Mouse (Mus musculus) cortical plate, adult 2 months (tissue): Measurements from ENCODE around the gene Ezh1. TPM values are rescaled to one million over a fixed set of nuclear protein-coding genes. Genes with fewer than 3 reads are reported as not detected.

Experiments used
- H3K27ac ChIP-seq: fragments of 200-500 bp; 2 replicates; pipeline ENCODE4 v1.5.1; 2012; ENCODE audit warnings: low read length, control low read depth, inconsistent platforms; ENCODE audit not compliant: insufficient read depth
- H3K4me1 ChIP-seq: fragments of 200-500 bp; 2 replicates; pipeline ENCODE4 v1.6.1; 2011; ENCODE audit warnings: low read length; ENCODE audit not compliant: control insufficient read depth, insufficient read depth
- H3K4me3 ChIP-seq: fragments of 200-500 bp; 2 replicates; pipeline ENCODE4 v1.5.1; 2011; ENCODE audit warnings: mild to moderate bottlenecking, low read length, control low read depth; ENCODE audit not compliant: insufficient read depth
- CTCF ChIP-seq: fragments of 200-500 bp; IDR thresholded peaks from 2 replicates; pipeline ENCODE4 v1.5.1; 2011; ENCODE audit warnings: mild to moderate bottlenecking, control low read depth, low read length; ENCODE audit not compliant: insufficient read depth; ENCODE audit errors: extremely low read depth
- POLR2A ChIP-seq: fragments of 200-500 bp; IDR thresholded peaks from 2 replicates; pipeline ENCODE4 v1.6.1; 2011; ENCODE audit warnings: mild to moderate bottlenecking, low read length, control low read depth; ENCODE audit not compliant: insufficient read depth; ENCODE audit errors: extremely low read depth
- polyA plus RNA-seq: library from polyadenylated mRNA; depleted of rRNA; stranded (reverse); fragments of >200 nt; gene quantifications from 2 replicates; pipeline ENCODE4 v1.2.3, GENCODE M21; 2012

Gene Ezh1
- polyA plus RNA-seq, 1 experiment: 51.9 TPM

GRCm38 (mm10) chr11:101175636-101176116 lies 50.6 kb downstream of the Ezh1 start:
- Histone ChIP-seq H3K27ac (peak overlapping the region; percentile 82), H3K4me3 (peak overlapping the region; percentile 77), H3K4me1 (peaks cover 5% of the 10 kb centered on the region)
- TF ChIP-seq CTCF (no peak), POLR2A (no peak)

- Histone ChIP-seq H3K27ac (peak within 1 kb of the TSS; percentile 82), H3K4me3 (peak within 1 kb of the TSS; percentile 77), H3K4me1 (peaks cover 5% of the 10 kb centered on the region)
- peak; percentile 24; the same call in 1 of the 2 replicates for TF ChIP-seq CTCF
- TF ChIP-seq POLR2A: no peak
Observed at GRCm38 (mm10) chr11:101174851-101175628, 51.2 kb downstream of the Ezh1 start, which contains the start of gene Ccr10. TSS of gene Ccr10 (minus strand) at chr11:101175443.

GRCm38 (mm10) chr11:101174389-101174745 lies 51.9 kb downstream of the Ezh1 start:
- H3K4me1 ChIP-seq: peaks cover 5% of the 10 kb centered on the region
- TF ChIP-seq POLR2A (no peak), CTCF (no peak)
- H3K4me3 ChIP-seq: peak overlapping the region; percentile 22; the same call in 1 of the 2 replicates
- H3K27ac ChIP-seq: no peak overlapping the region

DNA sequence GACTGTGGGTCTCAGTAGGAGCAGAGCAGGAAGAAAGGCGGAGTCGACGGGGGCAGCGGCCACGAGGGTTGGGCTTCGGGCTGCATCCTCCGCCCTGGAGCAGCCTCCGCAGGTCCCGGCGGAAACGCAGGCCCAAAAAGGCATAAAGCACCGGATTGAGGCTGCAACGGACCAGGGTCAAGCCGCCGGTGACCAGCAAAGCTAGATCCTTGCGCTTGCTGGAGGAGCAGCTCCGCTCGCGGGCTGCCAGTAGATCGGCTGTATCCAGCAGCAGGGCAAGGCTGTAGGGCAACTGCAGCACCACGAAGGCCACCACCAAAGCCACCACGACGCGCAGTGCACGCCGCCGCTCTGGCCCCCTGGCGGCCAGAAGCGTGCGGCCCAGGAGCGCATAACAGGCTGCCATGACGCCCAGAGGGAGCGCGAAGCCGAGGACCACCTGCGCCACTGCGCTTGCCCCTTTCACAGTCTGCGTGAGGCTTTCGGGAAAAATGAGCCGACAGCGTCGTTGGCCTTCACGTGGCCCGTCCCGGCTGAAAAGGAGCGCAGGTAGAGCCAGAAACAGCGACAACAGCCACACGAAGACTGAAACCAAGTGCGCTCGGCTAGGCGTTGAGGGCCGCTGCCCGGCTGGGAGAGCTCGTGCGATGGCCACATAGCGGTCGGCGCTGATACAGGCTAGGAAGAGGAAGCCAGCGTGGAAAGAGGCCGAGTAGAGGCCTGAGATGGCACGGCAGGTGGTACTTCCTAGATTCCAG lies 52.5 kb downstream of the Ezh1 start:
- peak; percentile 45; the same call in 1 of the 2 replicates for TF ChIP-seq CTCF
- no peak for TF ChIP-seq POLR2A
- Histone ChIP-seq H3K27ac (no peak overlapping the region), H3K4me3 (peak overlapping the region; percentile 22), H3K4me1 (peaks cover 5% of the 10 kb centered on the region)

DNA sequence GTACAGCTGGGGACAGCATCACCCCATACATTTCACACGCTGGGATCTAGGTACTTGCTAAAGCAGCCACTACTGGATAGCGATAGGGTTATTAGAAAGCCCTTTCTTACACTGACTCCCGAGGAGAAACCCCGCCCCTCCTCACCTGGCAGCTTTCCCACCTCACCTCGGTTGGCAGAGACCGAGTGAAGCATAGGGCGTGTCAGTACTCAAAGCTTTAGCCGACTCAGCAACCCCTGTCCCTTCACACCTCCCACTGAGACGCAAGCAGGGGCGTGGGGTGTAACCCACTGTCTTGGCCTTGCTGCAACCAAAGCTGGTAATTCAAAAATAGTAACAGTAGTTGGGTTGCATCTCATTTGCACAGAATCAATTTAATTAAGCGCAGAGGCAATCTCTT lies 53.2 kb downstream of the Ezh1 start:
- no peak for TF ChIP-seq CTCF
- TF ChIP-seq POLR2A: no peak
- Histone ChIP-seq H3K4me3 (peak overlapping the region; percentile 22; the same call in 1 of the 2 replicates), H3K27ac (0 out of 2 replicates have a peak overlapping the region, but pooled peaks have one; percentile 14), H3K4me1 (peaks cover 5% of the 10 kb centered on the region)

DNA sequence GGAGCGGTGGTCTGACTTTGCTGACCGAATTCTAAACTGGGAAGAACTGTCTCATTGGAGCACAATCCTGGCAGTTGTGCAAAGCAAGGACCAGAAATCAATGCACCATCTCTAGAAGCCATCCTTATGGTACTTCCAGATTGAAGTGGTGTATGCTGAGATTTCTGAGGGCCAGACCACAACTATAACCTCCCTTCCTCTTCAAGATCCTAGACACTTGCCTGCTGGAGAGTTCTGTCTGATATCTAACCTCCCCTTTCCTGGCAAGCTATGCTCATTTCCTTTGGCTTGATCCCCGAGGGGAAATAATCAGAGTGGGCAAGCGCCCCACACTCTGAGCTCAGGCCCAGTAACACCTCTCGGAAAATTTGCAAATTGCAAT lies 53.8 kb downstream of the Ezh1 start:
- H3K4me1 ChIP-seq: peaks cover 5% of the 10 kb centered on the region
- no peak for TF ChIP-seq POLR2A
- TF ChIP-seq CTCF: no peak
- H3K4me3 ChIP-seq: peak overlapping the region; percentile 36
- peak overlapping the region; percentile 69 for H3K27ac ChIP-seq

- Histone ChIP-seq H3K4me1 (peaks cover 5% of the 10 kb centered on the region), H3K27ac (peak overlapping the region; percentile 69), H3K4me3 (peak overlapping the region; percentile 36)
- TF ChIP-seq POLR2A: peak; percentile 55; the same call in 1 of the 2 replicates
- no peak for TF ChIP-seq CTCF
Observed at GRCm38 (mm10) chr11:101171721-101172433, 54.4 kb downstream of the Ezh1 start.

DNA sequence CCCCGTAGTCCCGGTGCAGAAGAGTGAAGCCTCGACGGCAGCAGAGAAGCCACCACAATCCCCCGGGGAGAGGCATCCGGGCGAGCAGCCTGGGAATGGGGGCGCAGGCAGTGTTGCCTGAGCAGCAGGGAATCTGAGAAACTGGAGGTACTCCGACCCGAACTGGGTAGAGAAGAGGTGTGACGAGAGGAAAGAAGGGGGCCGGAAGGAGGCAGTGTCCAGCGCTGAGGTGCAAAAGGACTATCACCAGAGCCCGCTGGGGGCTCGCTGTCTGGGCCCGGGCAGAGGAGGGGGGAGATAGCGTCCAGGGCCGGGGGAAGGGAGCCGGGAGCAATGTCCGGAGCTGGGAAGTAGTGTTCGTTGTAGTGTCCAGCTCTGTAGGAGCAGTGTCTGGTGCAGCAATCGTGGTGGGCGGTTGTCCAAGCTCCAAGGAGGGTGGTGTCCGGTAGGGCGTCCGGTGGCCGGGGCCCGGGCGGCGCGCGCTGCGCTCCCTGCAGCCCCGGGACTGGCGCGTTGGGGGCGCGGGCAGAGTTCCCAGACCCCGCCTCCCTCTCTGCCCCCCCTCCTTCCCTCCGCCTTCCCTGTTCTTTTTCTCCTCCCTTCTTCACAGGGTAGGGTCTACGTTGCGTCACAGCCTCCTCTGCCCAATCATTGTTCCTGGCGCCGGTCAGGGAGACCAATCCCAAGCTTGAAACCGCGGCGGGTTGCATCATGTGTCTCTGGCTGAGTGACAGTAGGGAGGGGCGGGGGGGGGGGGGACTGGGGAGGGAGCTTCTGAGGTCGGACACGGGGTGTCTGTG lies 55.3 kb downstream of the Ezh1 start, which contains the start of gene Plekhh3:
Gene Plekhh3, minus strand, starts transcription at position 541 of the 800 bp plus-strand sequence.
- Histone ChIP-seq H3K4me3 (peak within 1 kb of the TSS; percentile 68), H3K4me1 (peaks cover 5% of the 10 kb centered on the region), H3K27ac (peak within 1 kb of the TSS; percentile 69)
- TF ChIP-seq CTCF (no peak), POLR2A (0 out of 2 replicates have a peak, but pooled peaks have one; percentile 16)

DNA sequence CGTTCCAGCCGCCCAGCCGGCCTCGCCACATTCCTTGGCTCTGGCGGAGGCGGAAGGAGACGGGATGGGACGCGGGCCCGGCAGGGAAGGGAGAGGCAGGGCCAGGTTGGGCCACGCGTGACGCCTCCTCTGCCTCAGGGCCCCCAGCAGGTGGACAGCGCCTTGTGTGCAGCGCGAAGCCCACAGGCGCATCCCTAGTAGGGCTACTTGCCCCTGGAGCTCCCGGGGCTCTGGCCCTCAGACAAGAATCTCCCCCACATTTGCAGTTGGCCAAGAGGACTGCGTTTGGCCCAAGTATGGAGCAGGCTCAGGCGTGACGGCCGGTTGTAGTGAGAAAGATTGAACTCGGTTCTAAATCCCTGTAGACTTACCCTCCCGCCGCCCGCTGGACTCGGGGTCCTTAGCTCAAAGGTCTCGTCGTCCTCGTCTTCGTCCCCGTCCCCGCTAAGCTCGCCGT lies 55.9 kb downstream of the Ezh1 start, which contains the start of gene Cntnap1:
Gene Cntnap1, plus strand, starts transcription at position 170 of the 457 bp plus-strand sequence.
- TF ChIP-seq CTCF (no peak), POLR2A (no peak)
- peak within 1 kb of the TSS; percentile 68 for H3K4me3 ChIP-seq
- H3K27ac ChIP-seq: peak within 1 kb of the TSS; percentile 41
- peaks cover 5% of the 10 kb centered on the region for H3K4me1 ChIP-seq
